Mouse (Mus musculus) layer of hippocampus, postnatal 36 days (tissue): ENCODE results near the gene Tmcc3. TPM values are rescaled to one million over a fixed set of nuclear protein-coding genes. Genes with fewer than 3 reads are reported as not detected.

Experiments used
- DNase-seq, 2 experiments: peaks; one replicate each; pipeline ENCODE4 v3.0.0; 2022
- total RNA-seq, 2 experiments: library from RNA; stranded (reverse); gene quantifications; 2 replicates each; pipeline ENCODE4 v1.2.3; 2021

Tmcc3 gene
- total RNA-seq, 2 experiments from 2014 or later: 45.8 to 46.6 TPM

GRCm38 (mm10) chr10:94371293-94371692 is 59.5 kb downstream of the Tmcc3 start:
- DNase-seq: no peak

- DNase-seq: no peak
Measured at GRCm38 (mm10) chr10:94376941-94377340, 65.2 kb downstream of the Tmcc3 start.

GRCm38 (mm10) chr10:94377844-94378243 is 66.1 kb downstream of the Tmcc3 start:
- DNase-seq: no peak

GRCm38 (mm10) chr10:94378383-94378782 is 66.6 kb downstream of the Tmcc3 start:
- peak; percentile 79 to 85 for DNase-seq

- no peak for DNase-seq
Measured at GRCm38 (mm10) chr10:94380082-94380481, 68.3 kb downstream of the Tmcc3 start.

- peak in 1 of 2 experiments; percentile 8 for DNase-seq
Measured at GRCm38 (mm10) chr10:94380662-94381392, 69.1 kb downstream of the Tmcc3 start.

- no peak for DNase-seq
Measured at GRCm38 (mm10) chr10:94381393-94381740, 69.6 kb downstream of the Tmcc3 start.

- peak in 1 of 2 experiments; percentile 5 for DNase-seq
Measured at GRCm38 (mm10) chr10:94382618-94383017, 70.9 kb downstream of the Tmcc3 start.

- DNase-seq: no peak
Measured at GRCm38 (mm10) chr10:94383565-94383964, 71.8 kb downstream of the Tmcc3 start.

- no peak for DNase-seq
Measured at GRCm38 (mm10) chr10:94389219-94389618, 77.5 kb downstream of the Tmcc3 start.

- no peak for DNase-seq
Measured at GRCm38 (mm10) chr10:94391049-94391448, 79.3 kb downstream of the Tmcc3 start.

GRCm38 (mm10) chr10:94394286-94394685 is 82.5 kb downstream of the Tmcc3 start:
- no peak for DNase-seq

GRCm38 (mm10) chr10:94397833-94398596 is 86.3 kb downstream of the Tmcc3 start:
- DNase-seq: no peak

GRCm38 (mm10) chr10:94400895-94401294 is 89.1 kb downstream of the Tmcc3 start:
- DNase-seq: no peak

GRCm38 (mm10) chr10:94405456-94405855 is 93.7 kb downstream of the Tmcc3 start:
- no peak for DNase-seq

- DNase-seq: no peak
Measured at GRCm38 (mm10) chr10:94406821-94407220, 95.1 kb downstream of the Tmcc3 start.

GRCm38 (mm10) chr10:94408356-94409146 is 96.8 kb downstream of the Tmcc3 start:
- DNase-seq: peak; percentile 70 to 81

GRCm38 (mm10) chr10:94409661-94410060 is 97.9 kb downstream of the Tmcc3 start:
- no peak for DNase-seq

- DNase-seq: no peak
Measured at GRCm38 (mm10) chr10:94411594-94411993, 99.8 kb downstream of the Tmcc3 start.

GRCm38 (mm10) chr10:94413770-94414651 is 102.3 kb downstream of the Tmcc3 start:
- peak in 1 of 2 experiments; percentile 51 for DNase-seq

- DNase-seq: no peak
Measured at GRCm38 (mm10) chr10:94415950-94416844, 104.4 kb downstream of the Tmcc3 start.
